In genomic region chr6:34129261-34129660, GRCm38 (mm10) we compare ENCODE assay signal across 23 mouse cellular contexts. TPM values are rescaled to one million over a fixed set of nuclear protein-coding genes. Genes with fewer than 3 reads are reported as not detected.
DNase-seq lines count a peak whose midpoint lies in the region; ATAC-seq and TF ChIP-seq lines count a peak whose summit lies in the region.
"Had no signal": no experiment of that assay in that cellular context is flagged by ENCODE, and none has a peak within 500 bp of the region (broad histone marks: within the 10 kb centered on the region; RNA-seq: fewer than 3 reads in every experiment).

No protein-coding gene starts in this region.

- peak; percentile 18 for DNase-seq in heart, adult 11 months
- no peak for DNase-seq in heart, adult 18-20 months
- DNase-seq in thymus, adult 2 months: peak; percentile 42
- DNase-seq in layer of hippocampus, adult 2 months (ENCODE audit: low spot score in 2 of 2): no peak
- DNase-seq in kidney, postnatal 36 days: no peak
- no peak for DNase-seq in right cerebral cortex, postnatal 14 days
- DNase-seq: adrenal gland, postnatal 10 days; B cell, adult 2 months; cerebellum, adult 11 months; cerebellum, postnatal 10 days; embryo, embryonic 11 days; kidney, adult 11 months; kidney, postnatal 10 days; layer of hippocampus, adult 9-11 months; lung, adult 18-20 months; retina, postnatal 1 day had no signal

- TF ChIP-seq CTCF in thymus, adult 2 months (IDR thresholded peaks at IDR 0.05; ENCODE audit: borderline replicate concordance, control insufficient read depth, extremely low read depth, insufficient read depth, low read length, poor library complexity): no peak
- TF ChIP-seq CTCF in layer of hippocampus, adult 2 months (conservative IDR thresholded peaks at IDR 0.05): no peak

- no peak overlapping the region for H3K4me3 ChIP-seq in thymus, adult 2 months (ENCODE audit: control insufficient read depth, insufficient read depth, low read length)
- H3K4me3 ChIP-seq in layer of hippocampus, adult 2 months: no peak overlapping the region
- H3K4me3 ChIP-seq: forebrain, embryonic 15.5 days; heart, embryonic 15.5 days; hindbrain, embryonic 10.5 days; left cerebral cortex, adult 2 months had no signal

- peak; percentile 93 for ATAC-seq in common myeloid progenitor, adult 5-6 weeks (replicated peaks; ENCODE audit: low read depth, poor library complexity, severe bottlenecking)
- ATAC-seq: forebrain, embryonic 15.5 days; hindbrain, postnatal 0 days; Patski had no signal

- no peak for TF ChIP-seq POLR2A in thymus, adult 2 months (IDR thresholded peaks at IDR 0.05; ENCODE audit: control insufficient read depth, extremely low read depth, insufficient read depth, low read length, poor library complexity)

- no peaks in the 10 kb centered on the region for H3K36me3 ChIP-seq in thymus, adult 2 months (ENCODE audit: control insufficient read depth, insufficient read depth, low read length)
- H3K36me3 ChIP-seq: forebrain, embryonic 15.5 days; heart, embryonic 15.5 days; hindbrain, embryonic 10.5 days had no signal

- no peak overlapping the region for H3K27ac ChIP-seq in thymus, adult 2 months (ENCODE audit: control insufficient read depth, insufficient read depth, low read length)
- H3K27ac ChIP-seq in layer of hippocampus, adult 2 months: no peak overlapping the region
- H3K27ac ChIP-seq: forebrain, embryonic 15.5 days; heart, embryonic 15.5 days; hindbrain, embryonic 10.5 days; hindbrain, postnatal 0 days; left cerebral cortex, adult 2 months had no signal

- WGBS in thymus, adult 2 months: 11% methylated on average over 2 of the region's 2 CpGs

- no peaks in the 10 kb centered on the region for H3K27me3 ChIP-seq in thymus, adult 2 months (ENCODE audit: control insufficient read depth, insufficient read depth, low read length)
- H3K27me3 ChIP-seq: forebrain, embryonic 15.5 days; heart, embryonic 15.5 days; Patski had no signal

- peaks cover 7% of the 10 kb centered on the region for H3K4me1 ChIP-seq in thymus, adult 2 months (replicated peaks; ENCODE audit: control insufficient read depth, insufficient read depth, low read length)
- H3K4me1 ChIP-seq: forebrain, embryonic 15.5 days; hindbrain, embryonic 10.5 days had no signal

RNA-seq across cellular contexts. Expression of gene Slc35b4, which starts 47.6 kb away (rescaled TPM):
- total RNA-seq in heart, adult 18-20 months (2021): 1 to 10 TPM; 7.9 to 8.0 TPM
- total RNA-seq in common myeloid progenitor, adult 5-6 weeks (2017): 28.8 and 29.5 TPM in 2 replicates
- polyA plus RNA-seq in thymus, adult 2 months (2012; rRNA removed): 49.6 and 50.3 TPM in 2 replicates
- total RNA-seq in layer of hippocampus, adult 2 months (2021): 10 to 100 TPM; 56.9 to 60.9 TPM

Comparison
In these comparisons a context has a peak if more than half of its experiments do, and no peak if none do; other contexts are left out.
1. DNase-seq: peak in heart, adult 11 months (single experiment) and thymus, adult 2 months (single experiment); none in heart, adult 18-20 months (0 of 2), layer of hippocampus, adult 2 months (0 of 2), kidney, postnatal 36 days (0 of 2) and right cerebral cortex, postnatal 14 days (single experiment).